Mouse (Mus musculus) lung, postnatal 0 days (tissue): Measurements from ENCODE around the gene Bnip3.

Source experiments
- CTCF ChIP-seq: IDR thresholded peaks from 2 replicates; pipeline ENCODE4 v1.5.1; 2016; ENCODE audit warnings: antibody characterized with exemption, mild to moderate bottlenecking
- EP300 ChIP-seq: IDR thresholded peaks from 2 replicates; pipeline ENCODE4 v1.6.1; 2016; ENCODE audit warnings: antibody characterized with exemption, mild to moderate bottlenecking, control low read depth

- TF ChIP-seq CTCF (peak; percentile 87), EP300 (no peak)
These were observed 63.6 kb downstream of the Bnip3 start, which contains the start of the genes Ppp2r2d and Mapk1ip1 for GRCm38 (mm10) chr7:138845544-138846391.
